ENCODE assay signal across 8 mouse cellular contexts in the genomic region with DNA sequence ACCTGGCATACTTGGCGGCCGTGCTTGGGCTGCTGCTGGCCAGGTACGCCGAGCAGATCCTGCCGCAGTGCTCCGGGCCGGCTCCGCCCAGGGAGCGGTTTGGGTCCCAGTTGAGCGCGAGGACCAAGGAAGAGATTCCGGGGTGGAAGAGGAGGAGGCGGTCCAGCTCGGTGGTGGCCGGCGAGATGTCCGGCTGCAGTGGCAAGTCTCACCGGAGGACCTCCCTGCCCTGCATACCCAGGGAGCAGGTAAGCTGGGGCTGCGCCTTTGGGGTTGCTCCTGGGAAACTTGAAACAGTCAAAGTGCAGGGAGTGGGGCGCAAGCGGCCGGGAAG. TPM values are rescaled to one million over a fixed set of nuclear protein-coding genes. Genes with fewer than 3 reads are reported as not detected.
DNase-seq lines count a peak whose midpoint lies in the region; ATAC-seq and TF ChIP-seq lines count a peak whose summit lies in the region.

No protein-coding gene starts in this region.

- peak; percentile 45 for DNase-seq in cerebellum, adult 11-12 months
- DNase-seq in cerebellum, adult 8-10 months = no peak
- no peak for DNase-seq in ES-E14 (ENCODE audit: low read depth, low spot score)
- peak; percentile 80 for DNase-seq in heart, embryonic 10.5 days (ENCODE audit: low spot score)
- DNase-seq in limb, embryonic 10.5 days (ENCODE audit: low spot score) = no peak
- no peak for DNase-seq in ovary, adult 18-20 months (ENCODE audit: low spot score)
- DNase-seq in spleen, postnatal 10 days (ENCODE audit: low spot score in 2 of 2) = no peak

- H3K4me3 ChIP-seq in ES-E14 (ENCODE audit: insufficient read depth in 1 of 2, low read depth in 1 of 2, low read length in 2 of 2, poor library complexity in 1 of 2, severe bottlenecking in 1 of 2) = peak overlapping the region; percentile 61 to 70
- H3K4me3 ChIP-seq in heart, embryonic 10.5 days = peak overlapping the region; percentile 85
- peak overlapping the region; percentile 79 for H3K4me3 ChIP-seq in limb, embryonic 10.5 days
- H3K4me3 ChIP-seq in neural tube, embryonic 13.5 days = peak overlapping the region; percentile 68

- no peaks in the 10 kb centered on the region for H3K36me3 ChIP-seq in ES-E14 (ENCODE audit: control insufficient read depth, insufficient read depth, low read length, poor library complexity, severe bottlenecking)
- no peaks in the 10 kb centered on the region for H3K36me3 ChIP-seq in heart, embryonic 10.5 days
- H3K36me3 ChIP-seq in limb, embryonic 10.5 days = no peaks in the 10 kb centered on the region
- H3K36me3 ChIP-seq in neural tube, embryonic 13.5 days = no peaks in the 10 kb centered on the region

- H3K4me2 ChIP-seq in neural tube, embryonic 13.5 days = peak overlapping the region; percentile 93

- H3K9ac ChIP-seq in ES-E14 (ENCODE audit: insufficient read depth, low read depth, low read length, poor library complexity, severe bottlenecking) = peak overlapping the region; percentile 39; the same call in 1 of the 2 replicates
- H3K9ac ChIP-seq in neural tube, embryonic 13.5 days = peak overlapping the region; percentile 77

- H3K27me3 ChIP-seq in heart, embryonic 10.5 days (ENCODE audit: insufficient read depth, poor library complexity, severe bottlenecking) = 0 out of 2 replicates have a peak, but pooled peaks cover 4% of the 10 kb centered on the region
- H3K27me3 ChIP-seq in limb, embryonic 10.5 days (ENCODE audit: low read depth, poor library complexity, severe bottlenecking) = peaks cover 25% of the 10 kb centered on the region
- H3K27me3 ChIP-seq in neural tube, embryonic 13.5 days = peaks cover 42% of the 10 kb centered on the region

- in situ Hi-C loops in ES-E14 (cut with MboI; ENCODE audit: low sequenced_read_pairs in 2 of 2, unreplicated experiment in 2 of 2) = no loop called here

- no peaks in the 10 kb centered on the region for H3K4me1 ChIP-seq in ES-E14 (ENCODE audit: control insufficient read depth in 2 of 2, insufficient read depth in 2 of 2, low read length in 2 of 2, poor library complexity in 1 of 2)
- H3K4me1 ChIP-seq in heart, embryonic 10.5 days = peaks cover 27% of the 10 kb centered on the region
- H3K4me1 ChIP-seq in limb, embryonic 10.5 days = peaks cover 64% of the 10 kb centered on the region
- peaks cover 38% of the 10 kb centered on the region for H3K4me1 ChIP-seq in neural tube, embryonic 13.5 days (replicated peaks)

- no peak overlapping the region for H3K27ac ChIP-seq in ES-E14 (ENCODE audit: insufficient read depth, low read depth, low read length, poor library complexity, severe bottlenecking)
- peak overlapping the region; percentile 96 for H3K27ac ChIP-seq in heart, embryonic 10.5 days
- peak overlapping the region; percentile 87 for H3K27ac ChIP-seq in limb, embryonic 10.5 days
- H3K27ac ChIP-seq in neural tube, embryonic 13.5 days (replicated peaks) = peak overlapping the region; percentile 50; the same call in 1 of the 2 replicates

- WGBS in heart, embryonic 10.5 days = under 1% methylated on average over 22 of the region's 22 CpGs
- whole genome bisulfite sequencing in limb, embryonic 10.5 days = under 1% methylated on average over 22 of the region's 22 CpGs
- WGBS in neural tube, embryonic 13.5 days = 1% methylated on average over 22 of the region's 22 CpGs

- ATAC-seq in neural tube, embryonic 13.5 days (ENCODE audit: low read depth) = peak; percentile 32

- no peaks in the 10 kb centered on the region for H3K9me3 ChIP-seq in ES-E14 (ENCODE audit: control insufficient read depth, insufficient read depth, low read depth, low read length)
- no peaks in the 10 kb centered on the region for H3K9me3 ChIP-seq in heart, embryonic 10.5 days
- no peaks in the 10 kb centered on the region for H3K9me3 ChIP-seq in limb, embryonic 10.5 days (replicated peaks)
- H3K9me3 ChIP-seq in neural tube, embryonic 13.5 days = no peaks in the 10 kb centered on the region

TF ChIP-seq in ES-E14, 5 proteins besides CTCF, POLR2A, EP300 and RAD21:
- TF ChIP-seq CHD2 (IDR thresholded peaks at IDR 0.05; ENCODE audit: low read depth, low read length) (no peak), ZNF384 (IDR thresholded peaks at IDR 0.05; ENCODE audit: low read depth, low read length) (no peak), MAFK (IDR thresholded peaks at IDR 0.05; ENCODE audit: insufficient read depth, low read depth, low read length) (no peak), HCFC1 (IDR thresholded peaks at IDR 0.05; ENCODE audit: borderline replicate concordance, insufficient read depth, low read length) (no peak), ZC3H11A (IDR thresholded peaks at IDR 0.05; ENCODE audit: borderline replicate concordance, low read depth, low read length) (no peak)

RNA-seq across cellular contexts. Expression of a gene that starts 1.2 kb away (rescaled TPM):
- 0.36 and 0.37 TPM in 2 replicates for total RNA-seq in ES-E14 (2012; rRNA removed)
- polyA plus RNA-seq in heart, embryonic 10.5 days (2016; fragmentation: Nextera tagmentation; extraction: Ambion mirVana) = 7.3 and 7.5 TPM in 2 replicates
- polyA plus RNA-seq in limb, embryonic 10.5 days (2016; fragmentation: Nextera tagmentation; extraction: Ambion mirVana) = 2.8 and 3.0 TPM in 2 replicates
- 2.1 and 2.4 TPM in 2 replicates for polyA plus RNA-seq in neural tube, embryonic 13.5 days (2015; fragmentation: Nextera tagmentation; extraction: Ambion mirVana)

Comparison
In these comparisons a context has a peak if more than half of its experiments do, and no peak if none do; other contexts are left out.
1. DNase-seq: peak in cerebellum, adult 11-12 months (single experiment) and heart, embryonic 10.5 days (single experiment); none in cerebellum, adult 8-10 months (single experiment), ES-E14 (single experiment), limb, embryonic 10.5 days (single experiment), ovary, adult 18-20 months (single experiment) and spleen, postnatal 10 days (0 of 2).
2. Peak in every context shown above with its lines, with median percentiles within 50 percentile points of each other: H3K4me3 ChIP-seq.